Mouse (Mus musculus): ENCODE data around the gene Slc26a10.
"Not testable (repeated sequence)": the region's sequence is repeated elsewhere in the genome, so short reads cannot be mapped to it uniquely, and the experiment has no call there.

Slc26a10 gene

GRCm38 (mm10) chr10:127164631-127165353 is 15.7 kb downstream of the Slc26a10 start, which contains the start of gene B4galnt1:
B4galnt1 (plus strand) TSS chr10:127165225.
- DNase-seq (ENCODE audit: extremely low spot score, low read depth, low spot score), result no peak

GRCm38 (mm10) chr10:127164190-127164589 is 16.3 kb downstream of the Slc26a10 start:
- no peak for DNase-seq (ENCODE audit: extremely low spot score, low read depth, low spot score)

GRCm38 (mm10) chr10:127162771-127163261 is 17.6 kb downstream of the Slc26a10 start:
- not testable (repeated sequence) for DNase-seq (ENCODE audit: extremely low spot score, low read depth, low spot score)

GRCm38 (mm10) chr10:127160728-127161127 is 19.7 kb downstream of the Slc26a10 start:
- DNase-seq (ENCODE audit: extremely low spot score, low read depth, low spot score), result no peak

DNA sequence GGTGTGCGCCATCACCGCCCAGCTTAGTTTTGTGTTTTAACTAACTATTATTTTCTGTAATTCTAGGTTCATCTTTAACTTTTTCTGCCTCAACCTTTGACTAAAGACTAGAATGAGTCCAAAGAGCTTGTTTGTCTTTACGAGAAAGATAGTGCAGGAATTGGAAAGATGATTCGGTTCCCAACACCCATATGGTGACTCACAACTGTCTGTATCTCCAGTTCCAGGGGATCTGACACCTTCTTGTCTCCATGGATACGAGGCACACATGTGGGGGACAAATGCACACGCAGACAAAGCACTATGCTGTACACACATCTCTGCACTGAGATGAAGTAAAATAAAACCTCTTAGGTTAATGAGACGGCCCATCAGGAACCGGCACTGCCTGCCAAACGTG is 20.4 kb downstream of the Slc26a10 start:
- no peak for DNase-seq (ENCODE audit: extremely low spot score, low read depth, low spot score)

GRCm38 (mm10) chr10:127158471-127158870 is 22.0 kb downstream of the Slc26a10 start:
- no peak for DNase-seq (ENCODE audit: extremely low spot score, low read depth, low spot score)

DNA sequence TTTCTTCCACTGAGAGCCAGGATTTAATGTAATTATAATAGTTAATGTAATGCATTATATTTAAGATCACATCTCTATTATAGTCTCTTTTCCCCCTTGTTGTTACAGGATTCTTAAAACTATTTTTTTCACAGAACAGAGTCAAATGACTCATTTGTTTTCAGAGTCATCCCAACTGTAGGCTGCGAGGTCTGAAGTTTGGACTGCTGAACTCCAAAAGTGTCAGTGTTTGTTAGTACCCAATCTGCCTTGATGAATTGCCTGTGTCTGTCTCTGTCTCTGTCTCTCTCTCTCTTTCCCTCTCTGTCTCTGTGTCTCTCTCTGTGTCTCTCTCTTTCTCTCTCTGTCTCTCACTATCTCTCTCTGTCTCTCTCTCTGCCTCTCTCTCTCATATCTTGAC is 23.9 kb downstream of the Slc26a10 start:
- no peak for DNase-seq (ENCODE audit: extremely low spot score, low read depth, low spot score)

- no peak for DNase-seq (ENCODE audit: extremely low spot score, low read depth, low spot score)
Measured at GRCm38 (mm10) chr10:127156089-127156488, 24.4 kb downstream of the Slc26a10 start.

- DNase-seq (ENCODE audit: extremely low spot score, low read depth, low spot score), result no peak
Measured at GRCm38 (mm10) chr10:127154652-127155051, 25.8 kb downstream of the Slc26a10 start.

DNA sequence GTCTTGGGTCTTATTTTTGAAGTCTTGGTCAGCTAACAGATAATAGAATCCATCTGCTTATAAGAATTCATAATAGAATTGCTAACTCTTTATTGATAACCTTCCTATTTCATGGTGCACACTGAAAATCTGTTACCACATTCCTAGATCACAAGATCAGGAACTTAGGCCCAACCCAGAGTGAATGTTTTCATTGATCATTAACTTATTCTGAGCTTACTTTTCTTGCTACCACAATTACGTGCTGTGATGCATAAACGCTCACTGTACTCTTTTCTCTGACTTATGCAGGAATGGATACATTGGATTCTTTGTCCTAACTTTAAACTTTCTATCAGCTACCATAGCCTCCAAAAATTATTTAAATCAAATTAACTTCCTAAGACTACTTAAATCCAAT is 26.2 kb downstream of the Slc26a10 start:
- DNase-seq (ENCODE audit: extremely low spot score, low read depth, low spot score), result no peak

- no peak for DNase-seq (ENCODE audit: extremely low spot score, low read depth, low spot score)
Measured at GRCm38 (mm10) chr10:127153323-127153722, 27.1 kb downstream of the Slc26a10 start.

DNA sequence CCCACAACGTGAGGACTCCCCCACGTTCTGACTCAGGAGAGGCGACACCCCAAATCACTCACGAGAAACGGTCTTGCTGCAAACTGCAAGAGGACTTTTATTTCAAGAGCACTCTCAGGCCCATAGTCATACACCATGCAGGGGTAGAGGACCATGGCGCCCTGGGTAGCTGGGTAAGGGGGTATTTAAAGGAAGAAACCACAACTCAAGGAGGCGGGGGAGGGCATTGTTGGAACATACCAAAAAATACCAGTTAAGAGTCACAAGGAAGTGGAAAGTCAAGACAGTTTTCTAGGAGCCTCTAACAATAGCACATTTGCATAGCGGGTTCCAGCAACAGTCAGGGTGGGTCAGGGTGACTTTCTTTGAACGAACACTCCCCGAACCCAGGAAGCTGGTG is 27.9 kb downstream of the Slc26a10 start:
- DNase-seq (ENCODE audit: extremely low spot score, low read depth, low spot score), result not testable (repeated sequence)

- DNase-seq (ENCODE audit: extremely low spot score, low read depth, low spot score), result not testable (repeated sequence)
Measured at GRCm38 (mm10) chr10:127151233-127151632, 29.2 kb downstream of the Slc26a10 start.

DNA sequence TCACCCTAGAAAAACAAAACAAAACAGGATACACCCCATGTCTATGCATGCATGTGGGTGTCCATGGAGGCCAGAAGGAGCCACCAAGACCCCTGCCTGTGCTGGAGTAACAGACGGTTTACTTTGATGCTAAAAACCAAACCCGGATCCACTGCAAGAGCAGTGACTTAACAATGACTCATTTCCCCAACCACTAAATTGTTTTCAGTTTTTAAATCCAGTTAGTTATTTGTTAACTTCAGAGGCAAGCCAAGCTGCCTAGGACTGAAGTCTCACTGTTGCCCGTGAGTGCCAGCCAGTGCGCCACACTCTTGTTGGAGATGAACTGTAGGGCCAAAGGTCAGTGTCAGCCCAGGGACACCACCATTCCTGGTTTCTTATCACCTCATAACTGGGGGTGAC is 30.0 kb downstream of the Slc26a10 start:
- DNase-seq (ENCODE audit: extremely low spot score, low read depth, low spot score), result no peak

DNA sequence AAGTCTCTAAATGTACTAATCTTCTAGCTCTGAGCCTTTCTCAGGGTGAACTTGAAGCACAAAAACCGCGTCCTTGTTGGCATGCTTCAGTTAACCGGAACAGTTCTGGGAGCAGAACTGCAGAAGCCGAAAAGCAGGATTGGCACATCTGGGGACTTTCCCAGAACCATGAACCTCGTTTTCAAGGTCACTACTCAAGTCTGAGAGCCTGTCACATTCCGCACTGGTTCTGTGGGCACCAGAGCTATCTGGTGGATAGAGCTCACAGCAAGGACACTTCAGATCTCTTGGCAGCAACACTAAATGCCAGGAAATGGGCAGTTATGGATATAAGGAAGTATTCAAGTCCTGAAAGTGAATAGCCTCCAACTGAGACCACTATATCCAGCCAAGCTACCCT is 33.3 kb downstream of the Slc26a10 start:
- DNase-seq (ENCODE audit: extremely low spot score, low read depth, low spot score), result no peak

DNA sequence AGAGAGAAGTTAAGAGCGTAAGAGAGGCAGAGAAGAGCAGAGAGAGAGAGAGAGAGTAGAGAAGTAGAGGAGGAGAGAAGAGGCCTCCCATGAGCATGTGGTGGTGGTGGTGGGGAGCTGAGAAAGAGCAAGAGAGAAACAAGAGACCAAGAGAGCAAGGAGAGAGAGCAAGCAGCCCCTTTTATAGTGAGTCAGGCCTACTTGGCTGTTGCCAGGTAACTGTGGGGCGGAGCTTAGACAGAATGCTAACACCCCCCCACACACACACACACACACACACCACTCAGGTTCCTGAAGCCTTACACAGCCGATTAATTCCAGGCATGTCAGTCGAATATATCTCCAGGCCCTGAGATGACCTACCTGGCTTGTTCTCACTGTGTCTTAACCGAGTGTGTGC is 35.1 kb downstream of the Slc26a10 start:
- DNase-seq (ENCODE audit: extremely low spot score, low read depth, low spot score), result no peak

- DNase-seq (ENCODE audit: extremely low spot score, low read depth, low spot score), result no peak
Measured at GRCm38 (mm10) chr10:127144536-127144935, 35.9 kb downstream of the Slc26a10 start.

- DNase-seq (ENCODE audit: extremely low spot score, low read depth, low spot score), result no peak
Measured at GRCm38 (mm10) chr10:127143228-127143627, 37.2 kb downstream of the Slc26a10 start.

DNA sequence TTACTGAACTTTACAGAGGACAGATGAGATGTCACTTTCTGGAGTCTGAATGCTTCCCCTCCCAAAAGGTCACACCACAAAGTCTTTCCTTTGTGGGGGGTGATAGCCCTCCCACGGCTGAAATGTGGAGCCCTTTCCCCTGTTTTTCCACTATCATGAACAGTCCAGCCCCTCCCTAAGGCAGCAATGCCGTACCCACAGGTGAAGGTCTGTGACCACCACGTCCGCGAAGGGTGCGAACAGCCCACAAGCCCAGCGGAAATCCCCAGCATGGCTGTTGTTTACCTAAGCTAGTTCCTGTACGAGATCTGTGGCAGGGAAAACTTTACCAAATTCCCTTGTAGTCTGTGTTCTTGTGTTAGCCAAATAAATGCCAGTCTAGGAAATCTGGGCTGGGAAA is 38.9 kb downstream of the Slc26a10 start:
- DNase-seq (ENCODE audit: extremely low spot score, low read depth, low spot score), result no peak

GRCm38 (mm10) chr10:127140971-127141370 is 39.5 kb downstream of the Slc26a10 start:
- DNase-seq (ENCODE audit: extremely low spot score, low read depth, low spot score), result no peak

- no peak for DNase-seq (ENCODE audit: extremely low spot score, low read depth, low spot score)
Measured at GRCm38 (mm10) chr10:127138328-127139141, 41.9 kb downstream of the Slc26a10 start.

DNA sequence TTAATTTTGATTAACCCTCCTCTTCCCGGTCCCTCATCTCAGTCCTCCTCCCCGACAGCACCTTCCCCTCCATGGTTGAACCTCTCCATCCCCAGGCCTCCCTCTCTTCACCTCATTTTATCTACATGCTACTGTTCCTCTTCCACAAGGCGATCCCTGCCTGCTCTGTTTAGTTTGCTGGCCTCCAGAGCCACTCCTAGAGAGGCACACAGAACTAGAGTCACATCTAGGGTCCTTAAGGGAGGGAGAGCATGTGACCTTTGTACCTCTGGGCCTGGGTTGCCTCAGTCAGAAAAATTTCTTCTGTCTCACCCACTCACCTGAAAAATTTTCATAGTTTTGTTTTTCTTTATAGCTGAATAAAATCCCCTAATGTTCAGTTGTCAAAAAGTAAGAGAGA is 42.5 kb downstream of the Slc26a10 start:
- DNase-seq (ENCODE audit: extremely low spot score, low read depth, low spot score), result no peak

Measured in hindlimb bud, embryonic 11.5 days (tissue).